10 mouse cellular contexts compared by ENCODE assay signal in the genomic region with DNA sequence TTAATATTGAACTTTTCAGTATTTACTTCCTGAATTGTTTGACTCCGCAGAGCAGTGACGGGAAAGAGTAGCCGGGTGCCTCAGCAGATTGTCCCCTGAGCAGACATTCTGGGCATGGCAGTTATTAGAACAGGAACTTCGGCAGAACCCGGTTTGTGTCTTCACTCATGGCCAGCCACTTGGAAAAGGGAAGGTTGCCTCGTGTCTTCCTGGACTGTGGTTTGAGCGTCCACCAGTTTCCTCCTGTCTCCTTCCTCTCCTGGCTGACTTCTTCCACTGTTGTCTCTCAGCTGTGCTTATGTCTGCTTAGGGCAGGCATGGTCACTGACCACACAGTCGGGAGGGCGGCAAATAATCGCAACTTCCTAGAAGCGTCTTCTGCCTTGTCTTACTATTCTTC. TPM values are rescaled to one million over a fixed set of nuclear protein-coding genes. Genes with fewer than 3 reads are reported as not detected.
DNase-seq lines count a peak whose midpoint lies in the region; ATAC-seq lines count a peak whose summit lies in the region.
"Had no signal": no experiment of that assay in that cellular context is flagged by ENCODE, and none has a peak within 500 bp of the region (broad histone marks: within the 10 kb centered on the region; RNA-seq: fewer than 3 reads in every experiment).

No protein-coding gene starts in this region.

- no peak overlapping the region for H3K27ac ChIP-seq in heart, embryonic 11.5 days (ENCODE audit: low read depth, low read length)
- H3K27ac ChIP-seq: midbrain, embryonic 12.5 days had no signal

- no peak overlapping the region for H3K4me2 ChIP-seq in heart, embryonic 11.5 days
- H3K4me2 ChIP-seq: midbrain, embryonic 12.5 days had no signal

- no peak for ATAC-seq in heart, embryonic 11.5 days (replicated peaks; ENCODE audit: insufficient number of reproducible peaks, low FRiP score, low TSS enrichment)
- ATAC-seq in granulocyte monocyte progenitor cell, adult 5-6 weeks (replicated peaks; ENCODE audit: poor library complexity, severe bottlenecking): peak; percentile 98
- 0 out of 2 replicates have a peak, but pooled peaks have one; percentile 25 for ATAC-seq in megakaryocyte-erythroid progenitor cell, adult 5-6 weeks (replicated peaks; ENCODE audit: low FRiP score, low TSS enrichment, poor library complexity, severe bottlenecking)

- 0 out of 2 replicates have a peak, but pooled peaks cover 3% of the 10 kb centered on the region for H3K4me1 ChIP-seq in heart, embryonic 11.5 days (ENCODE audit: control insufficient read depth, insufficient read depth, low read length)
- H3K4me1 ChIP-seq: midbrain, embryonic 12.5 days had no signal

- no peaks in the 10 kb centered on the region for H3K36me3 ChIP-seq in heart, embryonic 11.5 days (ENCODE audit: control insufficient read depth, insufficient read depth, low read length)
- H3K36me3 ChIP-seq: midbrain, embryonic 12.5 days had no signal

- 76% methylated on average over 11 of the region's 11 CpGs for WGBS in heart, embryonic 11.5 days (ENCODE audit: insufficient replicate concordance)

- peak; percentile 98 for DNase-seq in heart, adult 11 months
- peak; percentile 12 for DNase-seq in liver
- DNase-seq in urinary bladder, postnatal 36 days (ENCODE audit: low spot score in 2 of 2): no peak
- no peak for DNase-seq in thymus, postnatal 0 days (ENCODE audit: low spot score)
- DNase-seq in thymus, postnatal 25 days: no peak

- no peak overlapping the region for H3K9ac ChIP-seq in heart, embryonic 11.5 days (ENCODE audit: low read depth, low read length)
- H3K9ac ChIP-seq: midbrain, embryonic 12.5 days had no signal

- H3K4me3 ChIP-seq in heart, embryonic 11.5 days (ENCODE audit: low read depth, low read length): no peak overlapping the region
- H3K4me3 ChIP-seq: midbrain, embryonic 12.5 days had no signal

- H3K27me3 ChIP-seq in heart, embryonic 11.5 days (ENCODE audit: control insufficient read depth, insufficient read depth, low read length): no peaks in the 10 kb centered on the region
- H3K27me3 ChIP-seq: CH12.LX; midbrain, embryonic 12.5 days had no signal

- no peaks in the 10 kb centered on the region for H3K9me3 ChIP-seq in heart, embryonic 11.5 days (replicated peaks; ENCODE audit: control insufficient read depth, low read length)
- H3K9me3 ChIP-seq: midbrain, embryonic 12.5 days had no signal

RNA-seq across cellular contexts. Expression of gene Rapgef5, which starts 44.2 kb away (rescaled TPM):
- 13.2 and 15.7 TPM in 2 replicates for polyA plus RNA-seq in heart, embryonic 11.5 days (2014; fragmentation: Nextera tagmentation; extraction: Ambion mirVana)
- 2.9 and 4.7 TPM in 2 replicates for total RNA-seq in granulocyte monocyte progenitor cell, adult 5-6 weeks (2014; fragmentation: Nextera tagmentation)
- total RNA-seq in granulocyte monocyte progenitor cell, adult 5-6 weeks (2017): 4.7 and 7.5 TPM in 2 replicates
- total RNA-seq in megakaryocyte-erythroid progenitor cell, adult 5-6 weeks (2014; fragmentation: Nextera tagmentation): 0.94 TPM in 1 of 2 replicates, not detected in the other
- 0.19 and 0.66 TPM in 2 replicates for total RNA-seq in megakaryocyte-erythroid progenitor cell, adult 5-6 weeks (2017)
- 10.3 and 10.9 TPM in 2 replicates for polyA plus RNA-seq in thymus, postnatal 0 days (2015; fragmentation: Nextera tagmentation; extraction: Ambion mirVana)

Comparison
In these comparisons a context has a peak if more than half of its experiments do, and no peak if none do; other contexts are left out.
1. DNase-seq: peak in heart, adult 11 months (single experiment) and liver (single experiment); none in urinary bladder, postnatal 36 days (0 of 2), thymus, postnatal 0 days (single experiment) and thymus, postnatal 25 days (single experiment).